Mouse (Mus musculus) lung, embryonic 16.5 days (tissue): ENCODE data around the gene Zfp981. TPM values are rescaled to one million over a fixed set of nuclear protein-coding genes. Genes with fewer than 3 reads are reported as not detected.
"Not testable (repeated sequence)": the region's sequence is repeated elsewhere in the genome, so short reads cannot be mapped to it uniquely, and the experiment has no call there.

Experiments
- ATAC-seq: fragments of 200-750 bp; cut with Nextera tagmentation; 2 replicates; pipeline ENCODE4 v1.8.0; 2017; ENCODE audit warnings: low read depth, mild to moderate bottlenecking, moderate library complexity
- H3K27ac ChIP-seq: fragments of 300-500 bp; sonication (generic); 2 replicates; pipeline ENCODE4 v1.5.1; 2014; ENCODE audit warnings: mild to moderate bottlenecking, control low read depth, low read length
- H3K27me3 ChIP-seq: fragments of 300-500 bp; sonication (generic); 2 replicates; pipeline ENCODE4 v1.6.1; 2014; ENCODE audit warnings: low read depth, low read length, mixed read lengths; ENCODE audit not compliant: control insufficient read depth, insufficient read depth
- H3K36me3 ChIP-seq: fragments of 300-500 bp; sonication (generic); 2 replicates; pipeline ENCODE4 v1.6.1; 2014; ENCODE audit warnings: low read length; ENCODE audit not compliant: control insufficient read depth, insufficient read depth
- H3K4me1 ChIP-seq: fragments of 300-500 bp; sonication (generic); replicated peaks from 2 replicates; pipeline ENCODE4 v1.6.1; 2014; ENCODE audit warnings: low read length, mixed read lengths; ENCODE audit not compliant: control insufficient read depth, insufficient read depth
- H3K4me2 ChIP-seq: fragments of 300-500 bp; sonication (generic); 2 replicates; pipeline ENCODE4 v1.6.1; 2014; ENCODE audit warnings: low read depth, low read length, control low read depth
- H3K4me3 ChIP-seq: fragments of 300-500 bp; sonication (generic); 2 replicates; pipeline ENCODE4 v1.5.1; 2014; ENCODE audit warnings: mild to moderate bottlenecking, low read length, control low read depth
- H3K9ac ChIP-seq: fragments of 300-500 bp; sonication (generic); 2 replicates; pipeline ENCODE4 v1.6.1; 2014; ENCODE audit warnings: low read length, control low read depth
- H3K9me3 ChIP-seq: fragments of 300-500 bp; sonication (generic); 2 replicates; pipeline ENCODE4 v1.6.1; 2016; ENCODE audit warnings: low read length; ENCODE audit not compliant: control insufficient read depth
- WGBS: fragments of 180-500 bp; shearing (Covaris S2); extraction: QIAGEN DNeasy Blood & Tissue Kit; methylation state at CpG from one replicate; pipeline ENCODE4 v1.1.7; 2014; 5-methylcytosine and 5-hydroxymethylcytosine counted together
- polyA plus RNA-seq: library from polyadenylated mRNA; unstranded; fragments of >200 nt; fragmentation: Nextera tagmentation; extraction: Ambion mirVana; gene quantifications from 2 replicates; pipeline ENCODE4 v1.2.1, GENCODE M21; 2015

Gene Zfp981
- polyA plus RNA-seq, 1 experiment from 2014 or later: not detected

DNA sequence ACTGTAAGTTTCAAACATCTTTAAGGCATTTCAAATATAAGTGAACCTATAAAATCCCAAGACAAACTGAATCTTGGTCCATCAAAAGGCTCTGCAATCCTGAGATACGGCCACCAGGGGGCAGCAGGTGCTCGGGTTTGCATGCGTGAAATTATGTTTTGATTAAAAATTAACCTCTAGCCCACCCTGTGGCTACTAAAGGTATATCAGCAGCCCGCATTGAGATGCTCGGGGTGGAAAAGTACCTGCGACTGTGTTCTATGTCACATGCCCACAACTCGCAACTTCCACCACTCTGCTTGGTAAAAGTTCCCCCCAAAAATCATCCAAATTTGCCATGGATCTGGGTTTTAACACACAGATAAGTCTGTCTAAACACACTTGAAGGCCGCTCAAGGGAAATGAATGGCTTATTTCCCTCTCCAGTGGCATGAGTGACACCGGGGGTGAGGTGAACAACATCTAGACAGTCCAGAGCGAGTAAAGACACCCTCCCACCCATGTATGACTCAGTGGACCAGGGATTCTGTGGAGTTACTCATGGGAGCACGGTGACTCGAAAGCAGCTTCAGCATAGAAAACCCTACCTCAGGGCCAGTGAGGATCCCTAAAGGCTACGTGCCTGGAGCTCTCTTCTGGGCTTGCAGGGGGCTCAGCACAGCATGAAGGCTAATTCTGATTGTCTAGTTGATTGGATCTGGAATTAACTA is 18.1 kb upstream of the Zfp981 start:
- 0 out of 2 replicates have a peak, but pooled peaks have one; percentile 49 for ATAC-seq

DNA sequence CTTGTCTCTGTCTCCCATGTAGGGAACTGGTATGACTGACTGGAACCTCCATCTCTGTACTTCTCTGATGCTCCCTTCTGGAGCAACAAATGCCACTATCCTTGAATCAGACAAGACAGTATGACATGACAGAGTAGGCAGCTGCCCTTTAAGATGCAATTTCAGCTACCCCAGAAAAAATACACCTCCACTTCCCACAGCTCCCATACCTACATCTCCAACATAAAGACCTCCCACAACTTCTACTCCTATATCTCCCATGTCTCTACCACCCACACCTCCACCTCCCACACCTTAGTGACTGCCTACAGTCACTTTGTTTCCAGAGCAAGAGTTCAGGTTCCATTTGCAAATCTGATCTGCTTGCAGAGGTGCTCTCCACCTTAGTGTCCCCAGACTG is 17.2 kb upstream of the Zfp981 start:
- not testable (repeated sequence) for H3K4me1 ChIP-seq, H3K4me3 ChIP-seq, H3K27ac ChIP-seq, H3K36me3 ChIP-seq, H3K4me2 ChIP-seq, H3K27me3 ChIP-seq, H3K9ac ChIP-seq, ATAC-seq
- peaks cover 38% of the 10 kb centered on the region for H3K9me3 ChIP-seq

More for the DNA sequence above, 18.1 kb upstream of the Zfp981 start:
- not testable (repeated sequence) for H3K9ac ChIP-seq, H3K27me3 ChIP-seq, H3K4me1 ChIP-seq, H3K4me2 ChIP-seq, H3K27ac ChIP-seq, H3K36me3 ChIP-seq, H3K4me3 ChIP-seq
- 70% methylated on average over 13 of the region's 13 CpGs for WGBS
- peaks cover 35% of the 10 kb centered on the region for H3K9me3 ChIP-seq

DNA sequence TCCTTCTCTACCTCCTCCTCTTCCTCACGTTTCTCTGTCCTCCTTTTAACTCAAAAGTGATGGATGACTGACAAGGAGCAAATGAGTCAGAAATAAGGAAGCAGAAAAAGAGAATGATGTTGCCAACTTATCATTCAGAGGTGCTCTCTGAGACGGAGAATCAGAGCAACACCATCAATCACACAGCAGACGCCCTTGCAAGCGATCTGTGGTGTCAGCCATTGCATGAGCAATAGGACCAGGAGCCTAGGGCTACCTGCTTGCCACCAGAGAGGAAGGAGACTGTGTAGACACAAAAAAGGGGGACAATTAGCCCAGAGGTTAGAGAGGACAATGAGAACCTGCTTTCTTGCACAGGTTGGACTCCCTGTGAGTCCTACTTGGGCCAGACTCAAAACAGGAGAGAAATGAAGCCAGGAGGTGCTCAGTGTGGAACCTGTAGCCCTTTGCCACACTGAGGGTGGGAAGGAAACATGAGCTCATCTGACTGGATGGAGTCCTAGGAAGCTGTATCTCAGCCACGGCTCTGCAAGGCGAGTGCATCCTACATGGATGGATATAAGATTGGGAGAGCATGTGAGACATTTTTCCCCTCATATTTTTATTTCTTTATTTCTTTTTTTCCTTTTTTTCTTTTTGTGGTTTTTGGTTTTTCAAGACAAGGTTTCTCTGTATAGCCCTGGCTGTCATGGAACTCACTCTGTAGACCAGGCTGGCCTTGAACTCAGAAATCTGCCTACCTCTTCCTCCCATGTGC is 16.5 kb upstream of the Zfp981 start:
- H3K36me3 ChIP-seq, H3K9ac ChIP-seq, H3K4me3 ChIP-seq, H3K27me3 ChIP-seq, H3K27ac ChIP-seq, H3K4me2 ChIP-seq, H3K4me1 ChIP-seq, ATAC-seq: not testable (repeated sequence)
- WGBS: 65% methylated on average over 6 of the region's 6 CpGs
- peaks cover 38% of the 10 kb centered on the region for H3K9me3 ChIP-seq

DNA sequence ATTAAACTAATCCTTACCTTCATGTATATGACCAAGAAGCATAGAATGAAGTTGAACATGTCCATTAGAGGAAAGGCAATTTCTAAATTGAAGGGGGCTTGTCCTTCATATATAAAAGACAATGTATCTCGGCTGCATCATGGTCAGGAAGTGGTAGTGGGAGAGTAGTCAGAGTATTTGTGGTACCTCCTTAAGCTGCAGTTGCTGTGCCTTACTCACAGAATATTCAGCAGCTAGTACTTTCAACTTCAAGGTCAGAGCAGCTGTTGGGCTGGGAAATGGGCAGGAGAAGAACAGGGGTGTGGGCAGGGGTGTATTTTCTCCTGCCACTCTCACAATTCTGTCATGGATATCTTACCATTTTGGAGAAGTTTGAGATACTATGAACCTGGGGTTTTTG is 15.1 kb upstream of the Zfp981 start:
- 0 out of 2 replicates have a peak, but pooled peaks have one; percentile 13 for ATAC-seq
- H3K27me3 ChIP-seq: not testable (repeated sequence)
- peaks cover 35% of the 10 kb centered on the region for H3K9me3 ChIP-seq

DNA sequence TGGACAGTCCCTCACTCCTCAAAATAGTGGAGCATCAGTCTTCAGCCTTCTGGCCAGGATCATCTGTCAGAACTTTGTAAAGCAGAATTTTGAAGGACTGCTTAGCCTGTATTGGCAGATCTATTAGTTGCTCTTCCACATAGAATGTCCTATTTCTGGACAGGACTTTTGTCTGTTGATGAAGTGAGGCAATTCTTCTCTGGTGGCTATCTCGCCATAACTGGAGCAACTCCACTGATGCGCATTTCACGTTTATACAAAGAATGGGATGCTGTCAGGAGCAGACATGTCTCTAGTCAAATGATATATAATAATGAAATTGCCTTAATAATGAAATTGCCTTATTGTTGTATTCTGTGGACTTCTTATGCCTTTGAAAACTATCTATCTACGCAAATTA is 12.6 kb upstream of the Zfp981 start:
- not testable (repeated sequence) for H3K4me3 ChIP-seq, H3K9ac ChIP-seq, H3K27ac ChIP-seq, H3K4me1 ChIP-seq, ATAC-seq, H3K36me3 ChIP-seq, H3K27me3 ChIP-seq, H3K4me2 ChIP-seq
- WGBS: 68% methylated on average over 4 of the region's 4 CpGs
- H3K9me3 ChIP-seq: peaks cover 34% of the 10 kb centered on the region

More for the DNA sequence above, 15.1 kb upstream of the Zfp981 start:
- not testable (repeated sequence) for H3K4me2 ChIP-seq, H3K4me3 ChIP-seq, H3K36me3 ChIP-seq, H3K27ac ChIP-seq, H3K9ac ChIP-seq, H3K4me1 ChIP-seq
- 69% methylated on average over 1 of the region's 1 CpGs for WGBS

DNA sequence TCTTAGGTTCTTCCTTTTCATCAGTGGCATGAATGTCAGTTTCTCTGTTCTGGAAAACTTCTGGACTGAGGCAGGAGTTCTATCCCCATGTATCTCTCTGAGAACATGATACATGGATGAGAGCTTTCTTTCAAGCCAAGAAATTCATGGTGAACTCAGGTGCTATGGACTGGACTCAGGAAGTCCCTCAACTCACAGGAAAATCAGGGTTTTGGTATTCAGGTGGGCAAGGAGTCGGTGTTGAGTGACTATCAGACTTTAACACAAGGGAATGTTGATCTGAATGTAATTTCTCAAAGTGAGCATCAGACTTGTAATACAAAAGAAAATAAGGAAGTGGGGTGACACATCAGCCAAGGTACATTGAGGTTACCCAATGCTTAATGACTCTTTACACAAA is 9.8 kb upstream of the Zfp981 start:
- H3K36me3 ChIP-seq, H3K4me1 ChIP-seq, H3K27me3 ChIP-seq, ATAC-seq, H3K4me2 ChIP-seq, H3K4me3 ChIP-seq, H3K27ac ChIP-seq, H3K9ac ChIP-seq: not testable (repeated sequence)
- WGBS: 70% methylated on average over 1 of the region's 1 CpGs
- peaks cover 30% of the 10 kb centered on the region for H3K9me3 ChIP-seq

DNA sequence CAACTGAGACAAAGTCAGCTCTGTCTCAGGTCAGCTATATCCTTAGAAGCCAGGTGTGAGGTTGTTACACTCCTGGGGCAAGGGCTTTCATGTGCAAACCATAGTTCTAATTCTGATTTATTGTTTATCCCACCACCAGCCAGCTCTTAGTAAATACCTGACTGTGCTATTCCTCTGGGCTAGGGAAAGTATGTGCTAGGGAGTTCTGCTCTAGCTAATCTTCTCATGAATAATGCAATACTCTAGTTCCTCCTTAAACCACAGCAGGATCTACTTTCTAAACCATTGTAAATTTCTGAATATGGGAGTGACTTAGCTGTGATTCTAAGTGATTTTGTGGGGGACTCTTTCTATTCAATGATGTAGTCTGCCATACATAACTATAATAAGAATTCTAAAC is 9.4 kb upstream of the Zfp981 start:
- peaks cover 32% of the 10 kb centered on the region for H3K9me3 ChIP-seq
- ATAC-seq: no peak

DNA sequence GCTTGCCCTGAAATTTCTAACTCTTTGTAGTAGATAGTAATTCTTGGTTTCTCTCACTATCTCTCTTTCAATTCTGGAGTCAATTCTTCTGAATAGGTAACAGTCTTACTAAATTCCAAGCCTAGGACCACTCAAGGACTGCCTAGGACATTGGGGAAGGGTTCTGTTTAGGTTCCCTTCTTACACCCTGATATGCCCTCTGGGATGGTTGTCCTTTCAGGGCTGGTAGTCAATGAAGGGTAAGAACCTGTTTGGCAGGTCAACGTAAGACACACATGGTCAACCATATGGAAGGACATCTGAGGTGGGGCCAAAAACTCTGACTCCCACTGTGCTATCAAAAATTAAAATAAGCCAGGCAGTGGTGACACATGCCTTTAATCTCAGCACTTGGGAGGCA is 9.0 kb upstream of the Zfp981 start:
- H3K27ac ChIP-seq: no peak overlapping the region
- no peaks in the 10 kb centered on the region for H3K36me3 ChIP-seq
- no peak overlapping the region for H3K9ac ChIP-seq
- ATAC-seq: no peak
- H3K4me1 ChIP-seq: no peaks in the 10 kb centered on the region
- H3K9me3 ChIP-seq: peaks cover 36% of the 10 kb centered on the region
- H3K4me2 ChIP-seq: no peak overlapping the region
- WGBS: 43% methylated on average over 1 of the region's 1 CpGs
- no peak overlapping the region for H3K4me3 ChIP-seq
- no peaks in the 10 kb centered on the region for H3K27me3 ChIP-seq

More for the DNA sequence above, 9.4 kb upstream of the Zfp981 start:
- no peaks in the 10 kb centered on the region for H3K36me3 ChIP-seq
- H3K27ac ChIP-seq: no peak overlapping the region
- no peak overlapping the region for H3K4me3 ChIP-seq
- H3K4me1 ChIP-seq: no peaks in the 10 kb centered on the region
- H3K9ac ChIP-seq: no peak overlapping the region
- no peaks in the 10 kb centered on the region for H3K27me3 ChIP-seq
- no peak overlapping the region for H3K4me2 ChIP-seq

DNA sequence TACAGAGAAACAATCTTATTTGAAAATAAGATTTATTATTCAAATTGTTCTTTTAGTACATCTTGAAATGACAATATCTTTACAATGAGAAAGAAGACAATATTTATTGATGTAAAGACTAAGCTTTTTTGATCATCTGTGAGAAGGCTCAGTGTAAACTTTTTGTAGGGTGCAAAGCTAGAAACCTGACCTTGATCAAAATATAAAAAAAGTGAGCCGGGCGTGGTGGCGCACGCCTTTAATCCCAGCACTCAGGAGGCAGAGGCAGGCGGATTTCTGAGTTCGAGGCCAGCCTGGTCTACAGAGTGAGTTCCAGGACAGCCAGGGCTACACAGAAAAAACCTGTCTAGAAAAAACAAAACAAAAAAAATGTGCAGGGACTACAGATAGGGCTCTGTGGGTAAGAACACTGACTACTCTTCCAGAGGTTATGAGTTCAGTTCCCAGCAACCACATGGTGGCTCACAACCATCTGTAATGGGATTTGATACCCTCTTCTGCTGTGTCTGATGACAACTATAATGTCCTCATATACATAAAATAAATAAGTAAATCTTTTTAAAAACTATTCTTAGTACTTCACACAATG is 8.4 kb upstream of the Zfp981 start:
- not testable (repeated sequence) for H3K36me3 ChIP-seq, H3K27ac ChIP-seq, H3K4me2 ChIP-seq, H3K27me3 ChIP-seq, H3K4me3 ChIP-seq, H3K4me1 ChIP-seq, H3K9ac ChIP-seq
- peak; percentile 41; the same call in 1 of the 2 replicates for ATAC-seq
- peaks cover 41% of the 10 kb centered on the region for H3K9me3 ChIP-seq
- WGBS: 84% methylated on average over 6 of the region's 6 CpGs
